Mouse (Mus musculus) cerebellum, adult 9-10 months (tissue): ENCODE measurements around the gene Nploc4.
"Not testable (repeated sequence)": the region's sequence is repeated elsewhere in the genome, so short reads cannot be mapped to it uniquely, and the experiment has no call there.

ENCODE experiments used
- DNase-seq: peaks from one replicate; pipeline ENCODE4 v3.0.0; 2022

The Nploc4 gene

GRCm38 (mm10) chr11:120351250-120352092, 86.0 kb downstream of the Nploc4 start:
- DNase-seq, result peak; percentile 47

DNA sequence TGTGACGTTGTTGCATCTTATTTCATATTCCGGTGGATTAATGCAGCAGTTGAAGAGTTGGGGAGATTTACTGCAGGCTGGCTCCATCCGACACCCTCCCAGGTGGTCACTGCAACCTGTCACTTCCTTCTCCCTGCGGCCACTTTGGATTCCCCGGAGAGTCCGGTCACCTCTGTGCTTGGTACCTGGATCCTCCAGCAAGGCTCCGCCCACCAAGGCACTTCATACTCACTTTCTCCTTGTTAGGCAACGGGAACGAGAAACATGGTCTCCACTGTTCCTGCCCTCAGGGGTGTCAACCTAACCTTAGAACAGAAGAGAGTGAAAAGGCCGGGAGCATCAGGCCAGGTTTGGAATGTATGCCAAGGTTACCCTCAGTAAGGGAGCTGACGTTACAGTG, 86.8 kb downstream of the Nploc4 start:
- DNase-seq, result peak; percentile 53

GRCm38 (mm10) chr11:120349986-120350702, 87.4 kb downstream of the Nploc4 start:
- DNase-seq, result peak; percentile 73

DNA sequence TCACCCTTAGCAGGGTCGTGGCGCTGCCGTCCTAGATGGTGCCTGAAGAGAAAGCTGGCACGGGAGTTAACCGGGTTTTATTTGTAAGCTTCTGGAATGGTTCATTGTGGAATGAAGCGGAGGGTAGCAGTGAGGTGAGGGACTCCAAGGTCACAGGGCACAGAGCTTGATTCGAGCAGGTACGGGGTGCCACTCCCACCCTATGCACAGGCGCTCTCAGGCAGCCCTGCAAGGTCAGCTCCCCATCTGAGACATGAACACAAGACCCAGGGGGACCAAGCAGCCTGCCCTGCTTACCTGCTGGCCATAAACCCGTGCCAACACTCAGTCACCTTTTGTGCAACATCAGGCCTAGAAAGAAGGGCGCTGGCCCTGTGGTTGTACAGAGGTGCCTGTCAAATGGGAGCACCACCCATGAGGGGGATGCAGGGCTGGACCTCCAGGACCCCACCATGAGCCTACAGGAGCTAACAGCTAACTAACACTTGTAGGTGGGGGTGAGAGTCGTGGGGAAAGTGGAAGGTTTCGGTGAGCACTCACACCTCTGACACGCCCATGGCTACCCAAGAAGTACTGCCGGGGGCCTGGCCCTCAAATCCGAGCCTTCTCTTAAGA, 88.0 kb downstream of the Nploc4 start:
- peak; percentile 71 for DNase-seq

DNA sequence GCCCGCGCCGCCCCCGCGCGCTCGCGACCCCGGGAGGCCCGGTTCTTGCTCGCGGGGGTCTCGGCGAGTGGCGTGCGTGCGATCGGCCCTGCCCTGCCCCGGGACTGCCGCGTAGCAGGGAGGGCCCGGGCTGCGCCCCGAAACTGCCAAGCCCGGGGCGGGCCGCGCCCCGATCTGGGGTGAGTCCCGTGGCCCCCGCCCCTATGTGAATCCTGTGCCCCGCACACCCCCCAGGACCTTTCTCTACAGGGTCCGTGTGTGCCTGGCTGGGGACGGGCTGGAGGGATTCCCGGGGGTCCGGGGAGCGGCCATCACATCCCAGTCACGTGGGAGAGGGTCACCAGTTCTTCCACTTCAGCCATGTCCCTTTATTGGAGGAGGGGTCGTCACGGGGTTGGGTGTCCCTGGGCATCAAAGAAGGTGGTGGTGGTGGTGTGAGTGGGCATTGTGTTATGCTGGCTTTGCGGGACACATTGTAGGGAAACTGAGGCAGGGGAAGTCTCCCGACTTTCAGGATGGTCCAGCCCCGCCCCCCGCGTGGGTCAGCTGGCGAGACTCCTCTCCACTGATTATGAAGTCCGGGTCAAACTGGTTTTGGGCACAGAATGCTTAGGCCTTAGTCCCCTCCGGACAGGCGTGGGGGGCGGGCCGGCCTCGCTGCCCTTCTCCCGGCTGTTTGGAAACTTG, 88.7 kb downstream of the Nploc4 start:
- DNase-seq, result peak; percentile 76

- DNase-seq, result peak; percentile 87
These were observed 89.5 kb downstream of the Nploc4 start, which contains the start of gene Actg1 for GRCm38 (mm10) chr11:120347791-120348683. Actg1 (minus strand) TSS chr11:120348542.

DNA sequence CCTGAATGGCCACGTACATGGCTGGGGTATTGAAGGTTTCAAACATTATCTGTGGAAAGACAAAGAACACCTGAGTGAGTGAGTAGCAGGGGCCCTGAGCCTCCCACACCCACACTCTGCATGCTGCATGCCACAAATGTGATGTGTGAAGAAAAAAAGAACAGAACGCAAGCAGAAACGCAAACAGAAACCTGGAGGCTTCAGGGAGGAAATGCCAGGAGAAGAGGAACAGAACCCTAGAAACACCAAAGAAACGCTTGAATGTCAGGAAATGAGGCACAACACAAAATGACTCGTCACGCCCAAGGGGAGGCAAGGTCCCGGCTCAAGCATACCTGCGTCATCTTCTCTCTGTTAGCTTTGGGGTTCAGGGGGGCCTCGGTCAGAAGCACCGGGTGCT, 90.2 kb downstream of the Nploc4 start:
- peak; percentile 48 for DNase-seq

- not testable (repeated sequence) for DNase-seq
These were observed 91.0 kb downstream of the Nploc4 start for GRCm38 (mm10) chr11:120346383-120347034.

DNA sequence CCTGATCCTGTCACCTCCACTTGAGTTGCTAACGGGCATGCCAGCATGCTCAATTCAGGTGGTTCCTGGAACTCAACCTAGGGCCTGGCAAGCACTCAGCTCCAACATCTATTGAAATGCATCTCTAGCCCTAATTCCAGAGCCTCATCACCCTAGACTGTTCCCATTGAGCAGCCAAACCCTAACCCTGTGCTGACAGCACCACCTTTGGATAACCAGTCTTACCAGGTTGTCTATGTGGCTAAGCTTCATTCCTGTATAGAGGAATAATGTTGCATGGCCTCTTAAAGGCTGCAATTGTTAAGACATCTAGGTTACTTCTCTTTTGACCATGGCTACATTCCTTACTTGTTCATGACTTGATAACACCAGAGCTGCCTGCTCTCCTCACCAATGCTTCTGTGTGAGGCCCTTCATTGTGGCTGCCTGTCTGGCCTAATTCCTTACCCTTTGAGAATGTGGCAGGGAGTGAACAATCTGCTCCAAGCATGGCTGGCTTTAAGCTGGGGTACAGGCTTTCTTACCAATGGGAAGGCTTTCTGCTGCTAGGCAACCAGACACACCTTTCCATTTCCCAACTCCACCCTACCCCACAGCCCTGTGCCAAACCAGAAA, 92.3 kb downstream of the Nploc4 start:
- DNase-seq, result no peak

- no peak for DNase-seq
These were observed 93.1 kb downstream of the Nploc4 start for GRCm38 (mm10) chr11:120344310-120344920.

DNA sequence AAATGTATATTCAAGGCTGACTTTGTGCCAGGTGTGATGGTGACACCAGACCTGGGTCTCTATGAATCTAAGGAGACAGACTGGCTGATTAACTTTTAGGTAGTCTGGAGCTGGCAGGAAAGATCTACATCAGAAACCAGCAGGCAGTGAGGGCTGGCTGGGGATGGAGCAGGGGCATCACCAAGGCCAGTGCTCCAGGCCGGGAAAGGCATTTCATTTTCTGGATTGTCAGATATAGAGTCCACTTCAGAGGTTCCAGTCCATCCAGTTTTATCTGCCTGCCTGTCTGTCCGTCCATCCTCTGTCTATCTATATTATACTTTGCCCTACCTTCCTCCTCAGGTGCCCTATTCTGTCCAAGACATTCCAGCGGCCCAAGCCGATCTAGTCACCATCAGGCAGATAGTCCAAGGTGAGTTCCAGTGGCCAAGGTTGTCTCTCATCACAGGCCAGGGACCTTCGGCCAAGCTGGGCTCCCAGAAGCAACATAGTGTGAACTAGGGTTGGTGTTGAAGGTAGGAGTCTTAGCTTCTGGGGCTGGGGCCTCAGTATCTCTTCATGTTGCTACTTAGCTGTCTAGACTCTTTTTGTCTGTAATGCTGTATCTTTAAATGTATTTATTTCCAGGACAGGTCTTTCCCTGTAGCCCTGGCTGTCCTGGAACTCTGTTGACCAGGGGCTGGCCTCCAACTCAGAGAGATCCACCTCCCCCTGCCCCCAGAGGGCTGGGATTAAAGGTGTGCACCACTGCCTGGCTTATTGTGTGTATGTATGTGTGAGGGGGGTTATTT, 93.8 kb downstream of the Nploc4 start:
- no peak for DNase-seq

DNA sequence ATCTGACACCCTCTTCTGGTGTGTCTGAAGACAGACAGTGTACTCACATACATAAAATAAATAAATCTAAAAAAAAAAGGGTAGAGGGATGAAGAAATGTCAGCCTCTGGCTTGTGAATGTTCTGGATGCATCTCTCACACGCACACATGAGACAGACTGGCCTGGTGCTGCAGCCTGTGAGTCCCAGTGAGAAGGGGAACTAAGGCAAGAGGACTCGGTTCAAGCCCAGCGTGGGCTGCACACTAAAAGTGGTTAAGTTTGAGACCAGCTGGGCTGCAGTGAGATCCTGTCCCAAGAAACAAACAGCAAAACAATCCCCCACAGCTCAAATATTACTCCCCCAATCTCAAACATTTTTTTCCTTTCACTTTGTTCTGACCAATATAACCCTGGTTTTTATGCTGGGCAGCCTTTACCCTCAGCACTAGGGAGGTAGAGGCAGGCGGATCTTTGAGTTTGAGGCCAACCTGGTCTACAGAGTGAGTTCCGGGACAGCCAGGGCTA, 94.8 kb downstream of the Nploc4 start:
- no peak for DNase-seq

DNA sequence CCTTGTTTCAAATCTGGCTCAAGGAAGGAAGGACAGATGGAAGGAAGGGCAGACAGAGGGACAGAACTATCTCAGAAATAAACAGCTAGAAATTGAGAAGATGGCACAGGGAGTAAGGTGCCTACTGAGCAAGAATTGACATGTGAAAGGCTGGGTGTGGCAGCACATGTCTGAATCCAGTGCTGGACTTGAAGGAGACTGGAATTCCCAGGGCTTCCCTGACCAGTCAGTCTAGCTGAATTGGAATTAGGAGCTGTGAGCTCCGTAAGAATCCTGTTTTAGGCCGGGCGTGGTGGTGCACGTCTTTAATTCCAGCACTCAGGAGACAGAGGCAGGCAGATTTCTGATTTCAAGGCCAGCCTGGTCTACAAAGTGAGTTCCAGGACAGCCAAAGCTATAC, 95.8 kb downstream of the Nploc4 start:
- DNase-seq, result no peak

DNA sequence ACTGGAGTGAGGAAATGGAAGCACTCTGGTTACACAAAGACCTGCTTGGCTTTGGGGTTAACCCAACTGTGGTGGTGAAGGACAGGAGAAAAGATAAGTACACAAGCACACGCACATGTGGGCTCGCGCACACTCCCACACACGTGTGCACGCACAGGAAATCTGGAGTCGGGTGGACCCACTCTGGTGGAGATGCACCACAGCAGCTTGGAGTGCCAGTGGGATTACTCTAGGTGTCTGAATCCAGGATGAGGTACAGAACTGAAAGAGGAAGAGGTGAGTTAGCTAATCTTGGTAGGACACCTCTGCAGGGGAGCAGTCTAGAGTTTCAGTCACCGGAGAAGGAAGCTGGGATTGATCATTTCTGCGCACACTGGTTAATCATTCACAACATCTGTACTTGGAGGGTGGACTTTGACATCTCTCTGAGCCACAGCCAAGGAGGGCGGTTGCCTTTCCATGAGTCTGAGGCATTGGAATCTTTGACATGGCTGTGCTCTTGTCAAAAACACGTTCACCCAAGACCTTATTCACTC, 97.5 kb downstream of the Nploc4 start:
- DNase-seq, result no peak

DNA sequence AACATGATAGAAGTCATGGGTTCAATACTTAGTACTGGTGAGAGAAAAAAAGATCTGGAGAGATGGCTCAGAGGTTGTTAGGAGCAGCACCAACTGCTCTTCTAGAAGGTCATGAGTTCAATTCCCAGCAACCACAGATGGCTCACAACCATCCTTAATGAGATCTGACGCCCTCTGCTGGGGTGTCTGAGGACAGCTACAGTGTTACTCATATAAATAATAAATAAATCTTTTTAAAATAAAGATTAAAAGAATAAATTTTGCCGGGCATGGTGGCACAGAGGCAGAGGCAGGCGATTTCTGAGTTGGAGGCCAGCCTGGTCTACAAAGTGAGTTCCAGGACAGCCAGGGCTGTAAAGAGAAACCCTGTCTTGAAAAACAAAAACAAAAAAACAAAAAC, 98.7 kb downstream of the Nploc4 start:
- DNase-seq, result no peak

- no peak for DNase-seq
These were observed 100.1 kb downstream of the Nploc4 start for GRCm38 (mm10) chr11:120337447-120337846.

DNA sequence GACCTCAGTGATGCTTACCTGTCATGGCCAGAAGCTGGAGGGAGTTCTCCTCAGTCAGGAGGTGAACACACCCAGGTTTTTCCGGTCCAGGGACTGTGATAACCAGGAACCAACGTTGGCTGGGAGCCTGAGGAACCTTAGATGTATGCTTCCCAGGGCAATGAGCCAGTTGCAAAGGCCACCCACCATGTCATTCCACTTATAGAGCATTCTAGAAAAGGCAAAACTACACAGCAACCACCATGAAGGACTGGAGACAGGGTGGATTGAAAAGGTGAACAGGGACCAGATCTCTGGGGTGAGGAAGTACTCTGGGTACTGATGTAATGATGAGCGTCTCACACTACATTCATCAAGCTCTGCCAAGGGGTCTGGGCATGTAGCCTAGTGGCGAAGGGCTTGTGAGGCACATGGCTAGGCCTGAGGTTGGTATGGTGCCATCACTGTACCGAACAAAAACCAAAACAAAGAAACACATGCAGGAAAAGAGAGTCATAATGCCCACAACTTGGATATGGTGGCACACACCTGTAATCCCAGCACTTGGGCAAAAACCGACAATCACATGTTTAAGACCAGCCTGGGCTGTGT, 102.0 kb downstream of the Nploc4 start:
- no peak for DNase-seq
